In genomic region chr3:146857373-146857772, GRCm38 (mm10) we compare ENCODE assay signal across 13 mouse cellular contexts. TPM values are rescaled to one million over a fixed set of nuclear protein-coding genes. Genes with fewer than 3 reads are reported as not detected.
"Had no signal": no experiment of that assay in that cellular context is flagged by ENCODE, and none has a peak within 500 bp of the region (broad histone marks: within the 10 kb centered on the region; RNA-seq: fewer than 3 reads in every experiment).

No protein-coding gene starts in this region.

- H3K4me3 ChIP-seq: liver, embryonic 13.5 days; stomach, embryonic 15.5 days had no signal

- H3K9me3 ChIP-seq: liver, embryonic 13.5 days; stomach, embryonic 15.5 days had no signal

- ATAC-seq: intestine, postnatal 0 days; lung, postnatal 0 days had no signal

- H3K4me1 ChIP-seq: liver, embryonic 13.5 days had no signal

- H3K27me3 ChIP-seq: stomach, embryonic 15.5 days had no signal

- H3K36me3 ChIP-seq: liver, embryonic 13.5 days; stomach, embryonic 15.5 days had no signal

- H3K4me2 ChIP-seq: liver, embryonic 13.5 days; lung, embryonic 14.5 days; stomach, embryonic 15.5 days had no signal

- DNase-seq: kidney, adult 2 months; kidney, postnatal 25 days; liver, embryonic 13.5 days; lung, embryonic 14.5 days; midbrain, embryonic 14.5 days; spleen, adult 18-20 months; thymus, adult 18-20 months; thymus, postnatal 36 days had no signal

- H3K9ac ChIP-seq: liver, embryonic 13.5 days; lung, embryonic 14.5 days; stomach, embryonic 15.5 days had no signal

- H3K27ac ChIP-seq: kidney, postnatal 0 days; liver, embryonic 13.5 days; macrophage; stomach, embryonic 15.5 days had no signal

RNA-seq across cellular contexts. Expression of gene Ttll7, which starts 5.2 kb away (rescaled TPM):
- polyA plus RNA-seq: macrophage had no signal
